Mouse (Mus musculus) forebrain, embryonic 13.5 days (tissue): ENCODE results near the gene Myo10. TPM values are rescaled to one million over a fixed set of nuclear protein-coding genes. Genes with fewer than 3 reads are reported as not detected.

Source experiments
- ATAC-seq: fragments of 200-750 bp; cut with Nextera tagmentation; 2 replicates; pipeline ENCODE4 v1.8.0; 2017
- H3K27ac ChIP-seq: fragments of 300-500 bp; sonication (generic); 2 replicates; pipeline ENCODE4 v1.5.1; 2015; ENCODE audit warnings: inconsistent platforms, mild to moderate bottlenecking, moderate library complexity
- H3K27me3 ChIP-seq: fragments of 300-500 bp; sonication (generic); 2 replicates; pipeline ENCODE4 v1.6.1; 2015; ENCODE audit warnings: mild to moderate bottlenecking, inconsistent platforms
- H3K36me3 ChIP-seq: fragments of 300-500 bp; sonication (generic); 2 replicates; pipeline ENCODE4 v1.6.1; 2015; ENCODE audit warnings: mild to moderate bottlenecking, inconsistent platforms; ENCODE audit not compliant: poor library complexity, severe bottlenecking
- H3K4me1 ChIP-seq: fragments of 300-500 bp; sonication (generic); 2 replicates; pipeline ENCODE4 v1.6.1; 2015; ENCODE audit warnings: inconsistent platforms
- H3K4me2 ChIP-seq: fragments of 300-500 bp; sonication (generic); 2 replicates; pipeline ENCODE4 v1.6.1; 2015; ENCODE audit warnings: inconsistent platforms, mild to moderate bottlenecking, moderate library complexity
- H3K4me3 ChIP-seq: fragments of 300-500 bp; sonication (generic); 2 replicates; pipeline ENCODE4 v1.5.1; 2015; ENCODE audit warnings: mild to moderate bottlenecking, inconsistent platforms
- H3K9ac ChIP-seq: fragments of 300-500 bp; sonication (generic); 2 replicates; pipeline ENCODE4 v1.6.1; 2015; ENCODE audit warnings: mild to moderate bottlenecking, inconsistent platforms
- H3K9me3 ChIP-seq: fragments of 300-500 bp; sonication (generic); replicated peaks from 2 replicates; pipeline ENCODE4 v1.6.1; 2016; ENCODE audit warnings: inconsistent platforms
- WGBS: fragments of 180-500 bp; shearing (Covaris S2); methylation state at CpG from one replicate; pipeline ENCODE4 v1.1.7; 2015; 5-methylcytosine and 5-hydroxymethylcytosine counted together
- polyA plus RNA-seq: library from polyadenylated mRNA; unstranded; fragments of >200 nt; fragmentation: Nextera tagmentation; extraction: Ambion mirVana; gene quantifications from 2 replicates; pipeline ENCODE4 v1.2.1, GENCODE M21; 2015

The Myo10 gene
- polyA plus RNA-seq, 1 experiment from 2014 or later: 61.4 TPM

DNA sequence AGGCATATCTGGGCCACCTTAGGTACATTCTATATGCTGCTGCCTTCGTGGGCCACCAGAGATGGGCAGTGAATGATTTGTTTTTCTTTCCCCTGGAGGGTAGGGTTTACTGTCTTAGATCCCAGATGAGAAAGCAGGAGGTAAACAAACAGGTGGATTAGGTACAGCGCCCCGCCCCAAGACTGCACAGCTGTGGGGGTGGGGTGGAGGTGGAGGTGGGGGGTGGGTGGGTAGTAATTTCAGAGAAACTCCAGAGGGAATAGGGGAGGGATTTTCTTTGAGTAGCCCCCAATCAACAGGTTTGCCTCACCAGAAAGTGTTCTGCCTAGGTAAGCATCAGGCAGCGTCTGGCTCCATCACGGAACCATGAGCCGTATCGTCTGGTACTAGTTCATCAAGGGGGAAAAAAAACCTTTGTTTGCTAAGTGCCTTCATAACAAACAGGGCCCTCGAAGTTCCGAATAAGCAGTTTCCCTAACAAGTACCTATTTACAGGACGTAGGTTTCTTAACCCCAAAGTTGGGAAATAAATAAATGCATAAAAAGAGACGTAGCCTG lies 221.8 kb downstream of the Myo10 start:
- Histone ChIP-seq H3K4me2 (peak overlapping the region; percentile 92), H3K27ac (no peak overlapping the region), H3K27me3 (peaks cover 22% of the 10 kb centered on the region), H3K9ac (peak overlapping the region; percentile 84), H3K4me3 (peak overlapping the region; percentile 69), H3K36me3 (no peaks in the 10 kb centered on the region), H3K9me3 (no peaks in the 10 kb centered on the region), H3K4me1 (peaks cover 15% of the 10 kb centered on the region)
- no peak for ATAC-seq
- WGBS: 13% methylated on average over 11 of the region's 11 CpGs

DNA sequence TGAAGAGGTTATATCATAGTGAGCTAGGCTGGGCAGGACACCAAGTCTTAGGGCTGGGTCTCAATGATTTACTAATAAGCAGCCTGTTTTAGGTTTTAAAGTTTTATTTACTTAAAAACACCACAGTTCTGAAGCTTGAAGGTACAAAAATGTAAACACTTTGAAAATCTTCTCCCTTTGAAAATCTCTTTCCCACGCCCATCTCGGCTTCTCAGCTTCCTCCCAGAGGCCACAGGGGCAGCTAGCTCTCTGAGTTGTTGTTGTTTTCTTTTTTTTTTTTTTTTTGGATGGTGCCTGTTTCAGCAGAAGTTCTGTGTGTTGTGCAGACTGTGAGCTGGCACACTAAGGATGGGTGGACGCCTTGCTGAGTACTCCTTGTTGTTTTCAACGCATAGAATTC lies 222.4 kb downstream of the Myo10 start:
- Histone ChIP-seq H3K4me1 (peaks cover 15% of the 10 kb centered on the region), H3K9ac (no peak overlapping the region), H3K4me2 (0 out of 2 replicates have a peak overlapping the region, but pooled peaks have one; percentile 92), H3K9me3 (no peaks in the 10 kb centered on the region), H3K4me3 (no peak overlapping the region), H3K27me3 (peaks cover 22% of the 10 kb centered on the region), H3K36me3 (no peaks in the 10 kb centered on the region), H3K27ac (no peak overlapping the region)
- 66% methylated on average over 4 of the region's 4 CpGs for WGBS
- ATAC-seq: no peak

DNA sequence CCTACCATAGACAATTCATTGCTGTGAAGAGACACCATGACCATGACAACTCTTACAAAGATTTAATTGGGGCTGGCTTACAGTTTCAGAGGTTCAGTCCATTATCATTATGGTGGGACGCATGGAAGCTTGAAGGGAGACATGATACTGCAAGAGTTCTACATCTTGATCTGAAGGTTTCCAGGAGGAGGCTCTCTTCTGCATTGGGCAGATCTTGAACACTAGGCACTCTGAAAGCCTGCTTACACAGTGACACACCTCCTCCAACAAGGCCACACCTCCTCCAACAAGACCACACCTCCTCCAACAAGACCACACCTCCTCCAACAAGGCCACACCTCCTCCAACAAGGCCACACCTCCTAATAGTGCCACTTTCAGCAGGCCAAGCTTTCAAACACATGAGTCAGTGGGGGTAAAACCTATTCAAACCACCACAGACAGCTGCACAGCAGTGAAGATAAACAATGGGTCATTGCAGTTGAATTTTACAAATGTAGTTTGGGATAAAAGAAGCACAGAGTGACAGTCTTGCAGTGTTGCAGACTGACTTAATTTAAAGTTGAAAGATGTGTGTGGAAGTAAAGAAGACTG lies 225.3 kb downstream of the Myo10 start:
- Histone ChIP-seq H3K9ac (no peak overlapping the region), H3K4me1 (peaks cover 10% of the 10 kb centered on the region), H3K4me3 (no peak overlapping the region), H3K36me3 (no peaks in the 10 kb centered on the region), H3K4me2 (no peak overlapping the region), H3K27me3 (peaks cover 8% of the 10 kb centered on the region), H3K27ac (no peak overlapping the region), H3K9me3 (no peaks in the 10 kb centered on the region)
- no peak for ATAC-seq
- 91% methylated on average over 1 of the region's 1 CpGs for WGBS

DNA sequence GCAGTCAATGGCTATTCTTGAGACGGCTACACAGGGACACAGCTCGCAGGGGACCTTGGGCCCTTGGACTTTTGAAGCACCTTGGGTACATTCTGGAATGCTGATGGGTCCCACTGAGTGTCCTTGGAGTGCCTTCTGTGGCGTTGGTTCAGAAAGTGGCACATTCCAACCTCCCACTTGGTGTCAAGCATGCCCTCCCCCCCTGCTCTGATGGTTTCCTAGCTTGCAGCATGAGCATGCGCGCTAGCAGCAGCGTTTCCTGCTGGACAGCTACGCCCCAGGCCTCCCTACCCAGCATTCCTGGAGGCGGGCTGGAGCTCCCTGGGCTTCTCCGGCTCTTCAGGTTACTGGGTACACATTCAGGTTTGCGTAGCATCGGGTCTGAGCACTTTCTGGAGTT lies 228.2 kb downstream of the Myo10 start:
- H3K9me3 ChIP-seq: no peaks in the 10 kb centered on the region
- WGBS: 74% methylated on average over 11 of the region's 11 CpGs
- no peak overlapping the region for H3K4me3 ChIP-seq
- no peak for ATAC-seq
- H3K9ac ChIP-seq: no peak overlapping the region
- no peaks in the 10 kb centered on the region for H3K27me3 ChIP-seq
- no peaks in the 10 kb centered on the region for H3K4me1 ChIP-seq
- H3K27ac ChIP-seq: no peak overlapping the region
- no peak overlapping the region for H3K4me2 ChIP-seq
- no peaks in the 10 kb centered on the region for H3K36me3 ChIP-seq

DNA sequence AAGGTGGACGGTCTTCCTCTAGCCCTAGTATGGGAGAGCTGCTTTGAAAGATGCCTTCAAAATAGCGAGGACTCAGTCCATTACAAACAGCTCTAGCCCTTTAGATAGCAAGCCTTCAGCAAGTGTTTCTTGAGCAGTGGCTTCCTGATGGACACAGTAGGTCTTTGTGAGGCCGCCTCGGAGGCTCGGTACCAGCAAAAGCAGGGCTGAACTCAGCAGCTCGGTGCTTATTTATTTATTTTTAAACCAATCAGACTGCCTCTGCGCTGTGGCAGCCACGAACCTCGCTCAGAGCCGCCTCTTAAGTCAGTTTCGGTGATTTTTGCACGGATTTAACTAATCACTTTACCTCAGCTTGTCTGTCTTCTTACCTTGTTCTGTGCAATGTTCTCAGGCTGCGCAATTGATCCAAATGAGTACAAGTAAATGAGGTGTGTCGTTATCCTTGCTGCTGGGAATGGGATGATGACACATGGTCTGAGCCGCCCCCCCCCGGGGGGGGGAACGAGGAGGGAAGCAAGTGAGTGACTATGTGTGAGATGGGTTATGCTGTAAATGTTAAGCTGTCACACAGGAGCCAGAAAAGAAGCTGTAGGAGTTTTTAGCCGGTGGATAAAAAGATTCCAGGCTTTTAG lies 232.1 kb downstream of the Myo10 start:
- no peaks in the 10 kb centered on the region for H3K36me3 ChIP-seq
- H3K4me2 ChIP-seq: no peak overlapping the region
- H3K4me3 ChIP-seq: no peak overlapping the region
- no peaks in the 10 kb centered on the region for H3K27me3 ChIP-seq
- 67% methylated on average over 18 of the region's 18 CpGs for WGBS
- H3K9ac ChIP-seq: no peak overlapping the region
- H3K4me1 ChIP-seq: no peaks in the 10 kb centered on the region
- no peaks in the 10 kb centered on the region for H3K9me3 ChIP-seq
- ATAC-seq: no peak
- H3K27ac ChIP-seq: no peak overlapping the region

DNA sequence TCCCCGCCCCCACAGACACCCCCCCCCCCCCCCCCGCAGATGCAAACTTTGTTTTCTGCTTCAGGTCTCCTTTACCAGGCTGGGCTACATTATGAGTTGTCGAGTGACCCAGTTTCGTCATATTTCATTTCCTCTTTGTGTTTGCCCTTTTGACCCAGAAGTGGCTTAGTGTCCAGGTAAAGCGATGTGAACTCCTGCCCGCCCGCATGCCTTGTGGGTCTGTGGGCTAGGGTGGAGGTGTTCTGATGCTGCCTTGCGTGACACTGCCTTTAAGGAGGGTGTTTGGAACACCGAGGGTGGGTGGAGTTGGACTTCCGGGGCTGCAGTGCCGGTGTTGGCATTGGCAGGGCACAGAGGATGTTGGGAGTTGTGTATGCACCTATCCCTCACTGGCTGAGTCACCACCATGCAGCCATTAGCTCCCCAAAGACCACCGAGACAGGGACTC lies 236.3 kb downstream of the Myo10 start:
- Histone ChIP-seq H3K9ac (no peak overlapping the region), H3K4me2 (no peak overlapping the region), H3K27ac (no peak overlapping the region), H3K27me3 (no peaks in the 10 kb centered on the region), H3K4me1 (no peaks in the 10 kb centered on the region), H3K9me3 (no peaks in the 10 kb centered on the region), H3K36me3 (no peaks in the 10 kb centered on the region), H3K4me3 (no peak overlapping the region)
- WGBS: 78% methylated on average over 10 of the region's 12 CpGs
- no peak for ATAC-seq

DNA sequence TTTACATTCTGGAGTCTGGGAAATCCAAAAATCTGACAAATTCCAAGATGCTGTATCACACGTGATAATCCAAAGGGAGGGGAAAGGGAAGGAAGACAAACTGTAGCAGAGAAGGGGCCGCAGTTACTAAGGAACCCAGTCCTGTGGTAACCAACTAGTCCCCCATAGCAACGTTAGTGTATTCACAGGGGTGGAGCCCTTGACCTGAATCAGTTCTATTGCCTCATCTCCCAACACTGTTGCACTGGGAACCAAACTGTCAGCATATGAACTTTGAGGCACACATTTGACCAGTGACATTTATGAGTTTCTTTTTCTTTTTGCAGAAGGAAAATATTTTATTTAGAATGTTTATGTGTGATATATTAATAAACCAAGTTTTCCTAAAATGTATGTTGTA lies 237.1 kb downstream of the Myo10 start:
- no peak overlapping the region for H3K4me2 ChIP-seq
- 61% methylated on average over 3 of the region's 3 CpGs for WGBS
- no peak for ATAC-seq
- no peaks in the 10 kb centered on the region for H3K9me3 ChIP-seq
- H3K4me3 ChIP-seq: no peak overlapping the region
- H3K27me3 ChIP-seq: no peaks in the 10 kb centered on the region
- no peaks in the 10 kb centered on the region for H3K36me3 ChIP-seq
- H3K9ac ChIP-seq: no peak overlapping the region
- H3K27ac ChIP-seq: no peak overlapping the region
- no peaks in the 10 kb centered on the region for H3K4me1 ChIP-seq

DNA sequence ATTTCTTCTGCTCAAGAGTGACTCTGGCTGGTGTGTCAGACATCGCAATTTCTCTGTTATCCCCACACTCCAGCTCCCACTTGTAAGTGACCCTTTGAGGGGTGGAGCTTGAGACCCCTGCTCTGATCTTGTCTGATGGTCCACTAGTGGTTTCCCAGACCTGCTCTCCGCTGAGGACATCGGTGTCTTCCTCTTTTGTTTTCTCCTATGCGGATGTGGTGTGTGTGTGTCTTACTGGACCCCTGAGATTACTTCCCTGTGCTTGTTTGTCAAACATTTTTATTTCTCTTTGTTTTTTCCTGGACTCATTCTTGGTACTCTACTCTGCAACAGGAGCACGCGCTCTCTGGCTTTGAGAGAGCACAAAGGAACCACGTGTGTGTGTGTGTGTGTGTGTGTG lies 239.6 kb downstream of the Myo10 start:
- ATAC-seq: no peak
- Histone ChIP-seq H3K27ac (no peak overlapping the region), H3K27me3 (no peaks in the 10 kb centered on the region), H3K4me3 (no peak overlapping the region), H3K9ac (no peak overlapping the region), H3K36me3 (no peaks in the 10 kb centered on the region), H3K4me2 (no peak overlapping the region), H3K4me1 (no peaks in the 10 kb centered on the region), H3K9me3 (no peaks in the 10 kb centered on the region)
- 86% methylated on average over 7 of the region's 7 CpGs for WGBS

Other genes starting within 250 kb of the Myo10 start
- 154 and 164 TPM in 2 replicates for gene Basp1, start 208.8 kb upstream of the Myo10 start, polyA plus RNA-seq
- gene Retreg1, start 220.7 kb downstream of the Myo10 start, polyA plus RNA-seq: 3.5 and 3.8 TPM in 2 replicates